Mouse (Mus musculus): ENCODE results near the gene Rfx4. TPM values are rescaled to one million over a fixed set of nuclear protein-coding genes. Genes with fewer than 3 reads are reported as not detected.

Rfx4 gene
- polyA plus RNA-seq (2014; fragmentation: Illumina TruSeq; extraction: RNeasy Lipid Tissue Mini Kit (QIAGEN cat#74804); ENCODE audit: insufficient read depth, low read depth, low replicate concordance): not detected

DNA sequence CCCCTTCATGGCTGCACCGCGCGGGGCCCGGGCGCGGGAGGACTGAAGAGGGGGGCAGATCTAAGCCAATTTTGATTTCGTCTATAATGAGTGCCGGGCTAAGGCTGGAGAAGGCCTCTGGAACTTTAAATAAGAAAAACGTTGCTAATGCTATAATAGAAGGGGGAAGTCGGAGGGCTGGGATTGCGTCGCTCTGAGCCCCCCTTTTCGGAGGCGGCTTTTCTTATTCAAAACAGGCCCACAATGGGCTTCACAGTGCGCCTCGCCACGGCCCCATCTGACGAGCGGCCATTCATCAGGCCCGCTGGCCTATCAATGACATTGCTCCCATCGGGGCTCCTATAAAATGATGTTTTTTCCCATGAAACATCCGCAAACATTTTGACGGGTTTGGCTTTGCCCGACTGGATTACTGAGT is at the start of gene Rfx4:
TSS of gene Rfx4 (plus strand) at position 277 of the 418 bp plus-strand sequence.

DNA sequence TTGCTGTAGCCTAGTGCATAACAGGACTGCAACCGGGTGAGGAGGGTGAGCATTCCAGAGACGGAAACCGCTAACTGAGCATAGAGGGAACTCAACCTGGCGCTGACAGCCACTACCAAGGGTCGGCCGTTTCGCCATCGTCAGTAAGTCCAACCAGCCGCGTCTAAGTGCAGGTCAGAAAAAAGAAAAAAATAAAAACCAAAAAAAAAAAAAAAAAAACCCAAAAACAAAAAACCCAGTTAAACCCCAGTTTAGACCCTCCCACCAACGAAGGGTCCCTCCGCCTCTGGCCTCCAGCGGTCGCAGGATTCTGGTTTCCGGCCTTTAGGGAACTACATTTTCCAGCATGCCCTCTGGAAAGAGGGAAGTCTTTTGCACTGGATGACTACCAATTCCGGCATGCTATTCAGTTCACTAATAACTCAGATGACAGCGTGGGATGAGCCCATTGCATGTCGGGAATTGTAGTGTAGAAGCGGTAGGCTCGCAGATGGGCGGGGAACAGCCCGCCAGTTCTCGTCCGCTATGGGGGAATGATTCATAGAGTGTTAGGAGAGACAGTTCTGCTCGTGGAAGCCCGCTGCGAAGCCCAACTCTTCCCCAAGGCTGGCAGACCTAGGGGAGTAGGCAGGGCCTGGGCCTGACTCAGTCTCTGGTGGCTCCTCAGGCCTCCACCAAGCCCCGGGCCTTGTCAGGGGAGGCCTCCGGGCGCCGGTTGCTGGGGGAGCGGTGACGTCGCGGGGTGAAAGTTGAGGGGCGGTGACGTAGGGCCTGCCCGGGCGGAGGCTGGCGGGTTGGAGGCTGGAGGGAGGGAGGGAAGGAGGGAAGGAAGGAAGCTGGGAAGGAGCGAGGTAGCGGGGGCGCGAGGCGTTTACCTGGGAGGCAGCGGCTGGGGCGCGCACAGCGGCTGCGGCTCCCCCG is 161.2 kb downstream of the Rfx4 start, which contains the start of gene Ric8b:
TSS of gene Ric8b (plus strand) at position 807 of the 921 bp plus-strand sequence.

Other genes starting within 250 kb of the Rfx4 start
- 19.8 TPM for gene Ckap4, start 222.0 kb upstream of the Rfx4 start, polyA plus RNA-seq (2014; fragmentation: Illumina TruSeq; extraction: RNeasy Lipid Tissue Mini Kit (QIAGEN cat#74804); ENCODE audit: insufficient read depth, low read depth, low replicate concordance)
- gene Tcp11l2, start 179.4 kb upstream of the Rfx4 start, polyA plus RNA-seq (2014; fragmentation: Illumina TruSeq; extraction: RNeasy Lipid Tissue Mini Kit (QIAGEN cat#74804); ENCODE audit: insufficient read depth, low read depth, low replicate concordance): 34.1 TPM
- gene Polr3b, start 133.8 kb upstream of the Rfx4 start, polyA plus RNA-seq (2014; fragmentation: Illumina TruSeq; extraction: RNeasy Lipid Tissue Mini Kit (QIAGEN cat#74804); ENCODE audit: insufficient read depth, low read depth, low replicate concordance): 7.0 TPM
- gene Ric8b, start 161.6 kb downstream of the Rfx4 start, polyA plus RNA-seq (2014; fragmentation: Illumina TruSeq; extraction: RNeasy Lipid Tissue Mini Kit (QIAGEN cat#74804); ENCODE audit: insufficient read depth, low read depth, low replicate concordance): 10.1 TPM